Mouse (Mus musculus): ENCODE data around the gene Zfp583. TPM values are rescaled to one million over a fixed set of nuclear protein-coding genes. Genes with fewer than 3 reads are reported as not detected.
A peak's percentile ranks its signal among the peaks of the same experiment; 100 is the strongest.
"Not testable (repeated sequence)": the region's sequence is repeated elsewhere in the genome, so short reads cannot be mapped to it uniquely, and the experiment has no call there.

Zfp583 gene
- 1 to 10 TPM; 3.1 to 3.3 TPM for total RNA-seq (2021)
- long read RNA-seq, experiment 1, partial matches to known transcripts: 0 of 1 reads
- long read RNA-seq, experiment 1, other reads (novel, unspliced or antisense): 1 of 1 reads
- long read RNA-seq, experiment 2, partial matches to known transcripts: 0 of 3 reads
- long read RNA-seq, experiment 2, other reads (novel, unspliced or antisense): 2 of 3 reads

DNA sequence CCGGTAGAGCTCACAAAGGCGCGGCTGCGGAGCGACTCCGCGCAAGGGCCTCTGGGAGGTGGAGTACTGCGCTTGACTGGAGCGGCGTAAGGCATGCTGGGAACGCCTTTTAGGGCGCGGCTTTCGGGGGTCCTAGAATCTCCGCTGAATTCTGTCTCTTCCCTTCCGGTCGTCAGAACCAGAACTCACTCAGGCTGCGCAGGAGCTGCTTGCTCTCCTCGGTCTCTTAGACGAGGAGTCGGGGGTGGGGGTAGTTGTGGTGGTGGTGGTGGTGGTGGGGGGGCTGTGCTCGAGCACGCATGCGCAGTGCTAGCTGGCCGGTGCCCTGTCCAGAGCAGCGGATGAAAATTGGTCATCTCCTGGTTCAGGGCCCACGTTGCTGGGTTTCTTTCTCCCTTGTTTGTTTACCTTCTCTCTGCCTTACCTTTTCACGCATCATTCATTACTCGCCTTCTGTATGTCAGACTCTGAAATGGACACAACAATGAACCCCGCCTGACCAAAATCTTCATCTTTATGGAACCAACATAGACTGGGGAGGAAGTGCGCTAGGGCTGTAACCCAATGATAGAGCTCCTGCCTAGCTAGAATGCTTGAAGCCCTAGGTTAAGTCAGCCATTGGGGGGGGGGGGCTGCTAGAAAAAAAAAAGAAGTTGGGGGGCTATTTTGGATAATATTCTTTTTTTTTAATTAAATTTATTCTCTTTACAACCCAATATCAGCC is at the start of gene Zfp583:
Gene Zfp583, minus strand, starts transcription at position 53 of the 724 bp plus-strand sequence.
- DNase-seq (ENCODE audit: low spot score in 2 of 2): peak; percentile 73 to 76

DNA sequence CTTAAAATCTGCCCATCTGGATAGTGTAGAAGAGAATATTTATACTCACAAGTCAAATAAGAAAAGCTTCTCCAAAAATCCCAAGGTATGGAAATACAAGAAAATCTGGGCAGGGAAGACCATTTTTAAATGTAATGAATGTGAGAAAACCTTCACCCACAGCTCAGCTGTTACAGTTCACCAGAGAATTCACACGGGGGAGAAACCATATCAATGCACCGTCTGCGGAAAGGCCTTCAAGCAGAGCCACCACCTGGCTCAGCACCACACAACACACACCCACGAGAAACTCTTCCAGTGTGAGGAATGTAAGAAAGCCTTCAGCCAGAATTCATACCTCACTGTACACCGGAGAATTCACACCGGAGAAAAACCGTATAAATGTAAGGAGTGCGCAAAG is 47.4 kb upstream of the Zfp583 start:
- DNase-seq (ENCODE audit: low spot score in 2 of 2): no peak

DNA sequence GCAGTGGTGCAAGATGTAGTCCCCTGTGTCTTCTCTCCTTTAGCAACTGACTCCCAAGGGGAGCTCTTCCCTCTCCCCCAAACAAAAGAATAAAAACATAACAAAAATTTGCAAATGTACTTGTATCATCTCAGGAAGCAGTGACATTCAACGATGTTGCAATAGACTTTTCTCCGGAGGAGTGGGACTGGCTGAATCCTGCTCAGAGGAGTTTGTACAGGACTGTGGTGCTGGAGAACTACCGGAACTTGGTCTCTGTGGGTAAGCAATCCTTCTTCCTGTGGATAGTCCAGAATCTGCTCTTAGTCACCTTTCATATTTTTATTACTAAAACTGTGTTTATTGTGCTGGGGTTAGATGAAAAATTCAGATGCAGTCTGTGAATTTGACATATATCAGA is 41.9 kb upstream of the Zfp583 start:
- DNase-seq (ENCODE audit: low spot score in 2 of 2): no peak

DNA sequence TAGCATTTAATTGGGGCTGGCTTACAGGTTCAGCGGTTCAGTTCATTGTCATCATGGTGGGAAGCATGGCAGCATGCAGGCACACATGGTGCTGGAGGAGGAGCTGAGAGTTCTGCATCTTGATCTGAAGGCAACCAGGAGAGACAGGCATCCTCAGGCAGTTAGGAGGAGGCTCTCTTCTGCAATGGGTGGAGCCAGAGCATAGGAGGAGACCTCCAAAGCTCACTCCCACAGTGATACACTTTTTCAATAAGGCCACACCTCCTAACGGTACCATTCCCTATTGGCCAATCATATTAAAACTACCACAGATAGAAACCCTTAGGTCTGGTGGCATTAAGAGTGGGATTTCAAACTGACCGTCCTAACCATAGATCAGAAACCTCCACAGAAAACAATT is 38.4 kb upstream of the Zfp583 start:
- no peak for DNase-seq (ENCODE audit: low spot score in 2 of 2)

DNA sequence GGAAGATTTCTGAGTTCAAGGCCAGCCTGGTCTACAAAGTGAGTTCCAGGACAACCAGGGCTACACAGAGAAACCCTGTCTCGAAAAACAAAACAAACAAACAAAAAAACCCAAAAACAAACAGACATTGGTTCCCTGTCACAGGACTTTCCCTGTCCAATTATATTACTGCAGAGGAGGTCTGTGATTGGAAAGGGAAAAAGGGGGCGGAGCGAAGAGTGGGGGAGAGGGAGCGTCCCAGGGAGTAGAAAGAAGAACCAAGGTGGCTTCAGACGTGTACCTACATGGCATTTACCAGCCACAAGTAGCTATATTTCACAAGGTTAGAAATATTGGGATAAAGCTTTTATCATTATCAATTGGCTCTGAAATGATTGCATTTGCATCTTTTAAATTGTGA is 37.1 kb upstream of the Zfp583 start:
- not testable (repeated sequence) for DNase-seq (ENCODE audit: low spot score in 2 of 2)

DNA sequence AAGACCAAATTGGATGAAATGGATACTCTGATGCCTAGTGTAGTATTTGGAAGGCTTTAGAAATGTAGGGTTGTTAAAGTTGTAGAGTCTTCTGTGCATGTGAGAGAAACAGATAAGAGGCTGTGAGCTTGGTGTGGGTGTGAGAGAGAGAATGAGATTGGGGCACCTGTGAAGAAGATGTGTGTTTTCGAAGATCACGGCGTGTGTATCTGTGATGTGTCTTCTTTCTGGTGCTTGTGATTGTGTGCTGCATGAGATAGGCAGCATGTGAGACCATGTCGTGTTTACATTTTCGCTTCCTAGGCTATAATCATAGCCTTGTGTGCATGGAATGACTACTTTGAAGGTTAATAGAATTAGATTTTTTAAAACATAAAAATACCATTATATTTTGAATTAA is 36.1 kb upstream of the Zfp583 start:
- no peak for DNase-seq (ENCODE audit: low spot score in 2 of 2)

DNA sequence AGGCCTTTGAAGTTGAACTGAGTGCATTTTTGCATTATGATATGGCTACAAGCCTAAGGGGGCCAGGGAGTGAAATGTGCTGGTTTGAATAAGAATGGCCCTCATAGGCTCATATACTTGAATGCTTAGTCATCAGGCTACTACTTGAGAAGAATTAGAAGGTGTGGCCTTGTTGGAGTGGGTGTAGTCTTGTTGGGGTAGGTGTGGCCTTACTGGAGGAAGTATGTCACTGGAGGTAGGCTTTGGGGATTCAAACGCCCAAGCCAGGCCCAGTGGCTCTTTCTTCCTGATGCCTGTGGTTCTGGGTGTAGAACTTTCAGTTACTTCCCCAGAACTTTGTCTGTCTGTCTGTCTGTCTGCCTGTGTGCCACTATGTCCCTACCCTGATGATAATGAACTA is 33.7 kb upstream of the Zfp583 start:
- DNase-seq (ENCODE audit: low spot score in 2 of 2): no peak

DNA sequence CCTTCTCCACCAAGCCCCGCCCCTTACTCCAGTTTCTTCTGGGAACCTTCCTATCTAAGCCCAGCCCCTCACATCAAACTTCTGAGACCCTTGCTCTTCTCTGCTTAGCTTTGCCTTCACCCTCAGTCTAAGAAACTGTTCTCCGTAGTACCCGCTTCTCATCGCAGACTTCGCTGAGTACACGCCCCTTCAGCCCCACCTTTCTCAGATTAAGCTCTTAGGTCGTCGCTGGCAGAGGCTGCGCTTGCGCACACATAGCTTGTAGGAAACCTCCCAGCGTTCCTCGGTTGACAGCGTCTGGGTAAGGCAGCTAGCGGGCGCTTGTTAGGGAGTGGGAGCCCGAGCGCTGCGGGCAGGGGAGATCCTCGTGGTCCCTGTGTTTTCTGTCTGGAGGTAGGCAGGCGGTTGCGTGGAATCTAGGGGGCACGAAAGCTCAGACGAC is 32.0 kb upstream of the Zfp583 start, which contains the start of gene Zfp78:
Gene Zfp78, plus strand, starts transcription at position 234 of the 442 bp plus-strand sequence.
- peak in 1 of 2 experiments; percentile 88 for DNase-seq (ENCODE audit: low spot score in 2 of 2)

DNA sequence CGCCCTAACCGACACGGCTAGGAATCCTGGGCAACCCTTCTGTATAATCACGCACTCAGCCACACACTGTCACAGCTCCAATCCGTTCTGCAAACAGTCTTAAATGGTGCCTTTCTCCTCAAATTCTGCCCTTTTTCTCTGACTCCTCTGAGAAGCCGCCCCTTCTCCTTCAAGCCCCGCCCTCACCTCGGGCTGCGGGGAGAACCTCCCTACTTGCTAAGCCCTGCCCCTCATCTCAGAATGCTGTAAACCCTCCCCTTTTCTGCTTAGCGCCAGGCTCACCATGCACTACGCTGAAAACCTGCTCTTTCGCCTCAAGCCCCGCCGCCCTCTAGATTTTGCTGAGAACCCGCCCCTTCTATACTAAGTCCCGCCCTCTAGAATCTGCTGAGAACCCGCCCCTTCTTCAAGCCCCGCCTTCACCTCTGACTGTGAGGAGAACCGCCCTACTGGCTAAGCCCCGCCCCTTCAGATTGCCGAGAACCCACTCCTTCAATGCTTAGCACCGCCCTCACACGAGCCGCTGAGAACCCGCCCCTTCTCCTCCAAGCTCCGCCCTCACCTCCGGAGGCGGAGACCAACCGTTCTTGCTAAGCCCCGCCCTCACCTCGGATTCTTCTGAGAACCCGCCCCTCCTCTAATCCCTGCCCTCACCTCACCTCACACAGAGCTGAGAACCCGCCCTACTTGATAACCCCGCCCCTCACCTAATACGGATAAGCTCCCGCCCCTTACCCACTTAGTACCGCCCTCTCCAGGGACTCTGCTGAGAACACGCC is 31.4 kb upstream of the Zfp583 start:
- peak; percentile 94 to 97 for DNase-seq (ENCODE audit: low spot score in 2 of 2)

DNA sequence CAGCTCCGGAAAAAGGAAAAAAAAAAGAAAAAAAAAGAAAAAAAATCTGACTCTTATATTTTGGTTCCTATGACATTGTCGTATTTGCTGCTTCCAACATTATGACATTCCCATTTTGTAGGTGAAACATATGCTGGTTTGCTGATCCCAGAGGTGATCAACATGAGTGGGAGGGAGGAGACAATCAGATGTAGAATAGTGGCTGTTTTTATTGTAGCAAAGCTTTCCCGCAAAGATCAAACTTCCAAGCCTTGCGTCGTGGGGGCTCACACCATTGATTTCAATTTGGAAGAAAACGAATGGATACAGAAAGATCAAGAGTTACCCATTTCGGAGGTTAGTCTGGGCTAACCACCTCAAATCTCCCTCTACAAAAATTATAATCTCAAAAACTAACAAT is 30.7 kb upstream of the Zfp583 start:
- no peak for DNase-seq (ENCODE audit: low spot score in 2 of 2)

DNA sequence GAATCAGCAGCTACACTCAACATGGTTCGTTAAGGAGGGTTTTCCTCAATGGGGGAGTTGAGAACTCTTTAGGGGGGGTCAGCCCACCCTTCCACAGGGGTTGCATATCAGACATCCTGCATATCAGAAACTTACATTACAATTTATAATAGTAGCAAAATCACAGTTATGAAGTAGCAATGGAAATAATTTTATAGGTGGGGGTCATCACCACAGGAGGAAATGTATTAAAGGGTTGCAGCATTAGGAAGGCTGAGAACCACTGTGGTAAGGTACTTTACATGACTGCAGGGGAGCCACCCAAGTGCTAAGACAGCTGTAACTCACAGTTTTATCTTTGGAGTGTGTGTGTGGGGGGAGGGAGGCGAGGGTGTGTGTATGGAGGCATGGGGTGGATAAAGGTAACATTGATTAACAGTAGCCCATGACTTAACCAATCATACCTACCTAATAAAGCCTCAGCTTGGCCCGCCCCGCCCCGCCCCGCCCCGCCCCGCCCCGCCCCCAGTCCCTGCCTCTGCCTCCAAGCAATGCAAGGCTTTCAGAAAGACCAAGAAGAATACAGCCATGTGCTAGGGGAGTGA is 29.5 kb upstream of the Zfp583 start:
- no peak for DNase-seq (ENCODE audit: low spot score in 2 of 2)

DNA sequence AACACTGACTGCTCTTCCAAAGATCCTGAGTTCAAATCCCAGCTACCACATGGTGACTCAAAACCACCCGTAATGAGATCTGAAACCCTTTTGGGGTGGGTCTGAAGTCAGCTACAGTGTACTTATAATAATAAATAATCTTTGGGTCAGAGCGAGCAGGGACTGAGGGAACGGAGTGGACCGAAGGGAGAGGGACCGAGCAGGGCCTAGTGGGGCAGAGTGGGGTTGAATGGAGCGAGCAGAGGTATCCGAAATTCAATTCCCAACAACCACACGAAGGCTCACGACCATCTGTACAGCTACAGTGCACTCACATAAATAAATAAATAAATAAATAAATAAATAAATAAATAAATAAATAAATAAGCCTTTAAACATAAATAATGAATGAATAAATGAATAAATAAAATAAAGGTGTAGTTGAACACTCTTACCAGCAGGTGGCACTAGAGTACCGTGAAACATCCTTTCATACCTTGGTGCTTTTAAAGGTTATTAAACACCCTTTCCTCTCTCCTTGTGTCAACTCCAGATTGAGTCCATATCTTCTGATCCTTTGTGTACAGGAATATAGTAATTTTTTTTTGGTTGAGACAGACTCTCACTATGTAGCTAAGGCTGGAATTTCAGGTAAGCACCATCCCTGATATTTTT is 28.0 kb upstream of the Zfp583 start:
- DNase-seq (ENCODE audit: low spot score in 2 of 2): peak in 1 of 2 experiments; percentile 15

DNA sequence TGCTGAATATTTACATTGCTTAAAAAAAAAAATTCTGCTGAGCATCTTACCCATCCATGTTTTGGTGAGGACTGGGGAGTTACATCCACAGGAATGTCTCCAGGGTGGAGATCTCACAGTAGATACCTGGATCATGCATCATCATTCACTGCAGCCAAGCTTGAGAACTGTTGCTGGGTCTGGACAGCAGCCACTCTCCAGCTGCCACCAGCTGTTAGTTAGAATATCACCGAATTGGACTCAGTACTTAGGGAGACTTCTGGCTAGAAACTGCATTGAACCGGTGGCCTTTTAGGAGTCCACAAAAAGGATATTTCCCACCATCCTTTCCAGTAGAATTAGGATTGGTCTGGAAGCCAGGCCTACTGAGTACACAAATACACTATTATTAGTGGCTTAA is 27.0 kb upstream of the Zfp583 start:
- DNase-seq (ENCODE audit: low spot score in 2 of 2): no peak

DNA sequence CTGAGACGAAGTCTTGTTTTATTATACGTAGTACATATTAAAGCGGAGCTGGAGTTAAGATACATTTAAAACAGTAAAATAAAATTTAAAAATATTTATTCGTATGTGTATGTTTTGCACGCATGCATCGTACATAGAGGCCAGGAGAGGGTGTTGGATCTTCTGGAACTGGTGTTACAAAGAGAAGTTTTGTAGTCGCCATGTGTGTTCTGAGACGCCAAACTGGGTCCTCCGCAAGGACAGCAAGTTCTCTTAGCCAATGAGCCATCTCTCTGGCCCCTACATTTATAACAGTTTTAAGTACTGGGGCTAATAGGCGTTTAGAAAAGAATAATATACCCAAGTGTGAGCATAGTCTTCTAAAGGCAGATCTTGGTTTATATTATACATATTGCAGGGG is 13.0 kb upstream of the Zfp583 start:
- DNase-seq (ENCODE audit: low spot score in 2 of 2): no peak

DNA sequence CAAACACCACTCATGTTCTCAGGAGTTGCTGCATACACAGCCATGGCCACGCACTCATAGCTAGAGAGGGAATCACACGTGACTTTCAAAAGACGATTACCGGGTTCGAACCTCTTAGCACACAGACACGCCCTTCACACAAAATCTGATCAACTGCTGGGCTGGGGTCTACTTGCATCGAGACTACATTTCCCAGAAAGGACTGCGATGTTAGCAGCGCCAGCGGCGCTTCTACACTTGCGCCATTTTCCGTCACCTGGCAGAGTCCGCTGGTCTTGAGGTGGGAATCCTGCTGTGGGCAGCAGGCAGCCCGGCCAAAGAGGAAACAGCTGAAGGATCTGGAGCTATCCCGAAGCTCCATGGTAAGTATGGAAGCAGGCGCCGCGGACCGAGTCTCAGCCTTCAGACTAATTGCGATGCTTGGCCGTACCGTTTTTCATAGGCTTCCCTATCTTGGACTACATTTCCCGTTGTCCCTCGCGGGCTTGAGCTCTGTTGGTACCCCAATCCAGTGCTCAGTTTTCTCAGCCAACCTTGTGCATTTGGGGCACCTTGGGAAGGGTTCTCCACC is 12.5 kb upstream of the Zfp583 start, which contains the start of gene Gm3854:
Gene Gm3854, plus strand, starts transcription at position 259 of the 571 bp plus-strand sequence.
- peak; percentile 33 to 38 for DNase-seq (ENCODE audit: low spot score in 2 of 2)

DNA sequence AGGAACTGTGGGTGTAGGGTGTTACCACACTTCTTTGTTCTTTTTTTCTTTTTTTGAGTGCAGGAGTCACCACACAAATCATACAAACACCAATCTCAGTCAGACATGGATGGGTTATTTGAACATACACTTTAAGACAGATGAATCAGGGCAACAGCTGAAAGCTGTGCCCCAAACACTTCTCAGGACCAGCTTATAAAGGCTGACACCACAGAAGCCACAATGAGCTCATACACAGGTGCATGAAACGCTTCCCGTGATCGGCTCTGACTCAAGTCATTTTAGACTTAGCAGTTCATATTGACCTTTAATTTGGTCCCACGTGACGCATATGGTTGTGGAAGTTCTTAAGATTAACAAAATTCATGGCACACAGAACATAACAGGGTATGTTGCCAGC is 8.8 kb upstream of the Zfp583 start:
- no peak for DNase-seq (ENCODE audit: low spot score in 2 of 2)

DNA sequence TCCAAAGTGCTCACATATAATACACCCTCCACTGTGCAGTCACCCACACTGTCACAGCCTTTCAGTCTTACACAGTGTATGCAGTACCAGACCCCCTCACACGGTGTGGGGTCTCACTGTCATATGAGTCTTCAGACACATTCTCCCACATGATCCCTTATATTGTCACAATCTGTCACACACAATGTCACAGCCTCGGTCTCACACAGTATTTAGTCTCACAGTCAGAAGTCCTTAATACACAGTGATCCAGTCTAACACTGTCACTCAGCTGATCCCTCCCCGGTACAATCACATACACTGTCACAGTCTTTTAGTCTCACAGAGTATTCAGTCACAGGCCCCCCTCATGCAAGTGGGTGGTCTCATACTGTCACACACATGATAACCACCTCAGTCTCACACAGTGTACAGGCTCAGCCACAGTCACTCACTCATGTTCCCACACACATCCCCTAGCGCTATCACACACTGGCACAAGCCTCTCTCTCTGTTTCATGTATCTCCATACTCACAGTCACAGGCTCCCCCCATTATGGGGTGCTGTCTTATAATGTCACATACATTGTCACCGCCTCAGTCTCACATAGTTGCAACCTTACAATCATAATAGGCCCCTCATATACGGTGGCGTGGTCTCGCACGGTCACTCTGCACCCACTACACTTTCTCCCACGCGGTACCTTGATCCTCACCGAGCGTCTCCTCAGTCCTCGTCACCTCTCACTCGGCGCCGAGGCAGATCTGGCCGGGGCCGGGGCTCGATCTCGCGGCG is 440 bp downstream of the Zfp583 start:
- no peak for DNase-seq (ENCODE audit: low spot score in 2 of 2)

DNA sequence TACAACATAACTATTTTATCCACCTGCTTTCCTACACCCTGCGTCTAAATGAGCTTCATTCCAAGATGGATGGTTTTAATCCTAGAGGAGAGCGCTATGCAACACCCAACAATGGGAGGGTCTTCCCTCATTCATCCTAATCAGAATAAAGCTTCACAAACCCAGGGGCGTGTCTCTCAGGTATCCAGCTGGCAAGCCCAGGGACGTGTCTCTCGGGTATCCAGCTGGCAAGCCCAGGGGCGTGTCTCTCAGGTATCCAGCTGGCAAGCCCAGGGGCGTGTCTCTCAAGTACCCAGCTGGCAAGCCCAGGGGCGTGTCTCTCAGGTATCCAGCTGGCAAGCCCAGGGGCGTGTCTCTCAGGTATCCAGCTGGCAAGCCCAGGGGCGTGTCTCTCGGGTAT is 30.3 kb downstream of the Zfp583 start:
- not testable (repeated sequence) for DNase-seq (ENCODE audit: low spot score in 2 of 2)

DNA sequence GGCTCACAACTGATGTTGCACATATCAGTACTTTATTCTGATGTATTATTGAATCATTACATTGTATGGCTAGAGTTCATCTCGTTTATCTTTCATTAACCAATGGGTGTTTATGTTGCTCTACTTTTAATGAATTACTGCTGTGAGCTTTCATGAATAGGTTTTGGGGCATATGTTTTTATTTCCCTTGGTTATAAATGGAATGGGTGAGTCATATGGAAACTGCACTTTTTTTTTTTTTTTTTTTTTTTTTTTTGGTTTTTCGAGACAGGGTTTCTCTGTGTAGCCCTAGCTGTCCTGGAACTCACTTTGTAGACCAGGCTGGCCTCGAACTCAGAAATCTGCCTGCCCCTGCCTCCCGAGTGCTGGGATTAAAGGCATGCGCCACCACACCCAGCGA is 40.0 kb downstream of the Zfp583 start:
- DNase-seq (ENCODE audit: low spot score in 2 of 2): not testable (repeated sequence)
